Mouse (Mus musculus) MEL (cell line): ENCODE measurements at regions not wholly inside any gene's neighbourhood (a gene's known extent, or its start where the extent isn't known, plus 50 kb on each side); places are given as distances from the start of the nearest gene placed in this dataset.

Experiments
- DNase-seq: peaks from one replicate; pipeline ENCODE4 v3.0.0; 2011; ENCODE audit warnings: low read depth, low spot score
- H3K27ac ChIP-seq: 2 replicates; pipeline ENCODE4 v1.5.1; 2012; ENCODE audit warnings: low read depth, mild to moderate bottlenecking, control low read depth, low read length, moderate library complexity; ENCODE audit not compliant: control insufficient read depth
- H3K27me3 ChIP-seq, 2 experiments: fragments of 150-350 bp in 1 of 2; sonication (generic) in 1 of 2; 2 replicates each; pipeline ENCODE4 v1.6.1; 2012; ENCODE audit warnings: low read length in 2 of 2, mild to moderate bottlenecking in 2 of 2, improper control_type of control experiment in 1 of 2, moderate library complexity in 1 of 2; ENCODE audit not compliant: insufficient read depth in 2 of 2, control insufficient read depth in 1 of 2
- H3K36me3 ChIP-seq, 2 experiments: 2 replicates each; pipeline ENCODE4 v1.6.1; 2012 to 2014; ENCODE audit warnings: low read length in 2 of 2, improper control_type of control experiment in 1 of 2, inconsistent platforms in 1 of 2, mild to moderate bottlenecking in 1 of 2; ENCODE audit not compliant: insufficient read depth in 2 of 2, control insufficient read depth in 1 of 2
- H3K4me1 ChIP-seq, 2 experiments: fragments of 150-350 bp in 1 of 2; sonication (generic) in 1 of 2; 2 replicates each; pipeline ENCODE4 v1.6.1; 2012; ENCODE audit warnings: low read length in 2 of 2, improper control_type of control experiment in 1 of 2, mild to moderate bottlenecking in 1 of 2; ENCODE audit not compliant: insufficient read depth in 2 of 2, control insufficient read depth in 1 of 2
- H3K4me3 ChIP-seq, 2 experiments: fragments of 150-350 bp in 1 of 2; sonication (generic) in 1 of 2; 2 replicates each; pipeline ENCODE4 v1.5.1; 2012; ENCODE audit warnings: low read depth in 2 of 2, low read length in 2 of 2, mild to moderate bottlenecking in 2 of 2, moderate library complexity in 2 of 2, control low read depth in 1 of 2, improper control_type of control experiment in 1 of 2; ENCODE audit not compliant: control insufficient read depth in 1 of 2, insufficient read depth in 1 of 2
- H3K79me2 ChIP-seq: 2 replicates; pipeline ENCODE4 v1.6.1; 2012; ENCODE audit warnings: mild to moderate bottlenecking, low read length, moderate library complexity; ENCODE audit not compliant: control insufficient read depth, poor library complexity, insufficient read depth
- H3K9ac ChIP-seq: 2 replicates; pipeline ENCODE4 v1.6.1; 2012; ENCODE audit warnings: low read depth, mild to moderate bottlenecking, control low read depth, low read length, moderate library complexity; ENCODE audit not compliant: control insufficient read depth, poor library complexity, severe bottlenecking
- H3K9me3 ChIP-seq: fragments of 150-350 bp; sonication (generic); replicated peaks from 2 replicates; pipeline ENCODE4 v1.6.1; 2012; ENCODE audit warnings: mild to moderate bottlenecking, low read length, improper control_type of control experiment, moderate library complexity; ENCODE audit not compliant: insufficient read depth
- CHD2 ChIP-seq: IDR thresholded peaks from 2 replicates; pipeline ENCODE4 v1.6.1; 2011; ENCODE audit warnings: low read length, improper control_type of control experiment
- ETS1 ChIP-seq: IDR thresholded peaks from 2 replicates; pipeline ENCODE4 v1.6.1; 2012; ENCODE audit warnings: low read depth, mild to moderate bottlenecking, inconsistent platforms, low read length, improper control_type of control experiment, moderate library complexity
- GABPA ChIP-seq: IDR thresholded peaks from 2 replicates; pipeline ENCODE4 v1.6.1; 2012; ENCODE audit warnings: low read depth, mild to moderate bottlenecking, inconsistent platforms, low read length, improper control_type of control experiment, moderate library complexity
- GATA1 ChIP-seq: IDR thresholded peaks from 2 replicates; pipeline ENCODE4 v1.6.1; 2011; ENCODE audit warnings: low read depth, low read length, improper control_type of control experiment
- JUND ChIP-seq: IDR thresholded peaks from 2 replicates; pipeline ENCODE4 v1.6.1; 2011; ENCODE audit warnings: low read depth, mild to moderate bottlenecking, improper control_type of control experiment, low read length
- KAT2A ChIP-seq: conservative IDR thresholded peaks from 2 replicates; pipeline ENCODE4 v1.6.1; 2012; ENCODE audit warnings: low read depth, low read length, improper control_type of control experiment, inconsistent platforms
- MAZ ChIP-seq: IDR thresholded peaks from 2 replicates; pipeline ENCODE4 v1.6.1; 2012; ENCODE audit warnings: low read depth, mild to moderate bottlenecking, inconsistent platforms, low read length, improper control_type of control experiment
- MXI1 ChIP-seq: IDR thresholded peaks from 2 replicates; pipeline ENCODE4 v1.6.1; 2011; ENCODE audit warnings: mild to moderate bottlenecking, low read depth, low read length, improper control_type of control experiment
- MYB ChIP-seq: IDR thresholded peaks from 2 replicates; pipeline ENCODE4 v1.6.1; 2011; ENCODE audit warnings: mild to moderate bottlenecking, low read depth, low read length, improper control_type of control experiment
- MYC ChIP-seq: IDR thresholded peaks from 2 replicates; pipeline ENCODE4 v1.6.1; 2011; ENCODE audit warnings: low read depth, mild to moderate bottlenecking, low read length, improper control_type of control experiment, moderate library complexity
- NRF1 ChIP-seq: IDR thresholded peaks from 2 replicates; pipeline ENCODE4 v1.6.1; 2014; ENCODE audit warnings: low read depth, mild to moderate bottlenecking, inconsistent platforms, low read length, improper control_type of control experiment, moderate library complexity; ENCODE audit not compliant: poor library complexity, insufficient read depth, severe bottlenecking
- POLR2A ChIP-seq, 2 experiments: IDR thresholded peaks; 2 replicates each; pipeline ENCODE4 v1.6.1; 2011 to 2012; ENCODE audit warnings: low read length in 2 of 2, mild to moderate bottlenecking in 2 of 2, control low read depth in 1 of 2, improper control_type of control experiment in 1 of 2, low read depth in 1 of 2, moderate library complexity in 1 of 2; ENCODE audit not compliant: control insufficient read depth in 1 of 2, insufficient read depth in 1 of 2, poor library complexity in 1 of 2
- RAD21 ChIP-seq: IDR thresholded peaks from 2 replicates; pipeline ENCODE4 v1.6.1; 2011; ENCODE audit warnings: mild to moderate bottlenecking, low read depth, low read length, improper control_type of control experiment
- SMC3 ChIP-seq: IDR thresholded peaks from 2 replicates; pipeline ENCODE4 v1.6.1; 2011; ENCODE audit warnings: low read depth, low read length, improper control_type of control experiment
- TAL1 ChIP-seq: IDR thresholded peaks from 2 replicates; pipeline ENCODE4 v1.6.1; 2012; ENCODE audit warnings: mild to moderate bottlenecking, inconsistent platforms, low read length, moderate library complexity, mixed read lengths
- TBP ChIP-seq: IDR thresholded peaks from 2 replicates; pipeline ENCODE4 v1.8.0; 2011; ENCODE audit warnings: low read depth, low read length, improper control_type of control experiment
- UBTF ChIP-seq: IDR thresholded peaks from 2 replicates; pipeline ENCODE4 v1.6.1; 2012; ENCODE audit warnings: low read depth, mild to moderate bottlenecking, inconsistent platforms, low read length, improper control_type of control experiment, moderate library complexity, borderline replicate concordance; ENCODE audit not compliant: insufficient read depth
- USF1 ChIP-seq: IDR thresholded peaks from 2 replicates; pipeline ENCODE4 v1.6.1; 2014; ENCODE audit warnings: low read depth, mild to moderate bottlenecking, inconsistent platforms, low read length, improper control_type of control experiment, moderate library complexity
- USF2 ChIP-seq, 2 experiments: IDR thresholded peaks; 2 replicates each; pipeline ENCODE4 v1.6.1; 2011 to 2012; ENCODE audit warnings: improper control_type of control experiment in 2 of 2, low read length in 2 of 2, borderline replicate concordance in 1 of 2, inconsistent platforms in 1 of 2, low read depth in 1 of 2, mild to moderate bottlenecking in 1 of 2; ENCODE audit not compliant: insufficient read depth in 1 of 2
- ZC3H11A ChIP-seq: IDR thresholded peaks from 2 replicates; pipeline ENCODE4 v1.6.1; 2012; ENCODE audit warnings: low read depth, mild to moderate bottlenecking, inconsistent platforms, low read length, improper control_type of control experiment
- ZKSCAN1 ChIP-seq: IDR thresholded peaks from 2 replicates; pipeline ENCODE4 v1.6.1; 2012; ENCODE audit warnings: low read depth, mild to moderate bottlenecking, inconsistent platforms, low read length, improper control_type of control experiment, moderate library complexity
- ZNF384 ChIP-seq: IDR thresholded peaks from 2 replicates; pipeline ENCODE4 v1.6.1; 2012; ENCODE audit warnings: low read depth, mild to moderate bottlenecking, inconsistent platforms, low read length, improper control_type of control experiment

DNA sequence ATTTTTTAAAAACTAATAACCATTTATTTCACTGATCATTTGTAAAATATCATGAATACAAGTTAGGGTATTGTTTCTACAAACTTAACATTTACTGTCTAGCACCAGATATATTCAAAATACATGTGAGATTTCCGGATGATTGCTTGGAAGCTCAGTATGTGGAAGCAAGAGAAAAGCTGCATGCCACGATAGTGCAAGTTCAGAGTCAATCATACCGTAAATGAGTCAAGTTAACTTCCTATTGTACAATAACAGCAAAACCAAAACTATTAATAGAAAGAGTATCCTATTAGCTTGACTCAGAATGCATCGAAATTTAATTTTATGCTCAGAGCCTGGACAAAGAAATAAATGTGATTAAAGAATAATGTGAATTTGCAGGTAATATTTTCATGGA is 1284.6 kb upstream of the Cited2 start:
- H3K4me1 ChIP-seq = no peaks in the 10 kb centered on the region
- H3K9me3 ChIP-seq = no peaks in the 10 kb centered on the region
- H3K4me3 ChIP-seq = no peak overlapping the region
- no peak for DNase-seq
- H3K9ac ChIP-seq = no peak overlapping the region
- H3K27me3 ChIP-seq = no peaks in the 10 kb centered on the region
- H3K36me3 ChIP-seq = no peaks in the 10 kb centered on the region
- TF ChIP-seq ZKSCAN1 = no peak
- TF ChIP-seq MAZ = no peak
- TF ChIP-seq TBP = no peak
- TF ChIP-seq RAD21 = no peak
- TF ChIP-seq MYB = no peak
- TF ChIP-seq ZC3H11A = no peak
- TF ChIP-seq ETS1 = no peak
- no peak for TF ChIP-seq ZNF384
- TF ChIP-seq NRF1 = no peak
- no peak for TF ChIP-seq CHD2
- TF ChIP-seq KAT2A = no peak
- TF ChIP-seq POLR2A (IDR thresholded peaks at IDR 0.05; ENCODE audit: control insufficient read depth in 1 of 2, insufficient read depth in 1 of 2, low read depth in 1 of 2, low read length in 2 of 2, poor library complexity in 1 of 2) = no peak
- TF ChIP-seq SMC3 = no peak
- no peaks in the 10 kb centered on the region for H3K79me2 ChIP-seq
- H3K27ac ChIP-seq = no peak overlapping the region

DNA sequence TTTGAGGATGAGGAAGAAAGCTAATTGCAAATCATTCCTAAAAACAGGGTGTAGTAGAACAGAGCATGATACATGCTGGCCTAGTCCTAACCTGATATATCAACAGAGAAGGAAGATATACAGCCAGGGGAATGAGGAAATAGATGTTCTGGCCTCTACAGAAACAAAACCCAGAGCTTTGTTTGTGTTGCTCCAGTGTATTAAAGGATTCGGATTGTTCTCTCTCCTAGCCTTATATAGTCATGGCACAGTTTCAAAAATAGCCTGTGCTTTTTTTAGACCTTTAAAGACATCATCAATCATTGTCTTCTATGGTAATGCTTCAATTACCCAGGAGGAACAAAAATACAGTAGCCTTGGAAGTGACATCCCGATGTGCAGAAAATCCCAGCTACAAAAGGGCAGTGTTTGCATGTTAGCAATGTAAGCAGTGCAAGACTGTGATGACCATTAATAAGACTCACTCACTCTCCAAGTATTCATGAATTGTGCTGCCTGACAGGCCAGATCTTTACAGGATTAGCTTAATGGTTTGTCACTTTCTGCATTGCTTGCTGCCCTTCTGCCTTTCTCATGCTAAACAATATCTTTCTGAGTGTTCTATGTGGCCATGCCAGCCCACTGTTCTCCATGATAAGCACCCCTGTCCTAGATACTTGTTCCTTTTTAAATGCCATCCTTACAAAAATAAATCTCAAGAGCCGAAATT is 1281.9 kb upstream of the Cited2 start:
- TF ChIP-seq UBTF = no peak
- no peak for TF ChIP-seq CHD2
- TF ChIP-seq MXI1 = no peak
- no peak for TF ChIP-seq POLR2A (IDR thresholded peaks at IDR 0.05; ENCODE audit: control insufficient read depth in 1 of 2, insufficient read depth in 1 of 2, low read depth in 1 of 2, low read length in 2 of 2, poor library complexity in 1 of 2)
- no peak for TF ChIP-seq MYC
- no peak for TF ChIP-seq TBP
- no peak for TF ChIP-seq TAL1
- no peak for TF ChIP-seq ZC3H11A
- TF ChIP-seq NRF1 = no peak
- TF ChIP-seq MYB = no peak
- no peak for TF ChIP-seq USF2 (IDR thresholded peaks at IDR 0.05; ENCODE audit: borderline replicate concordance in 1 of 2, insufficient read depth in 1 of 2, low read depth in 1 of 2, low read length in 2 of 2)
- TF ChIP-seq KAT2A = no peak
- TF ChIP-seq JUND = no peak
- no peak for TF ChIP-seq GATA1
- TF ChIP-seq GABPA = no peak
- TF ChIP-seq USF1 = no peak

More for the DNA sequence above, 1281.9 kb upstream of the Cited2 start:
- H3K79me2 ChIP-seq = no peaks in the 10 kb centered on the region
- no peak overlapping the region for H3K9ac ChIP-seq
- H3K27me3 ChIP-seq = no peaks in the 10 kb centered on the region
- no peaks in the 10 kb centered on the region for H3K36me3 ChIP-seq
- DNase-seq = no peak
- H3K4me3 ChIP-seq = no peak overlapping the region
- H3K9me3 ChIP-seq = no peaks in the 10 kb centered on the region
- no peak overlapping the region for H3K27ac ChIP-seq
- no peaks in the 10 kb centered on the region for H3K4me1 ChIP-seq
